Mouse (Mus musculus) yolk sac, embryonic 10.5 days (tissue): ENCODE data around the gene Lap3.

Source experiments
- DNase-seq: peaks from one replicate; pipeline ENCODE4 v3.0.0-alpha.2; 2017; ENCODE audit warnings: low spot score

Gene Lap3

DNA sequence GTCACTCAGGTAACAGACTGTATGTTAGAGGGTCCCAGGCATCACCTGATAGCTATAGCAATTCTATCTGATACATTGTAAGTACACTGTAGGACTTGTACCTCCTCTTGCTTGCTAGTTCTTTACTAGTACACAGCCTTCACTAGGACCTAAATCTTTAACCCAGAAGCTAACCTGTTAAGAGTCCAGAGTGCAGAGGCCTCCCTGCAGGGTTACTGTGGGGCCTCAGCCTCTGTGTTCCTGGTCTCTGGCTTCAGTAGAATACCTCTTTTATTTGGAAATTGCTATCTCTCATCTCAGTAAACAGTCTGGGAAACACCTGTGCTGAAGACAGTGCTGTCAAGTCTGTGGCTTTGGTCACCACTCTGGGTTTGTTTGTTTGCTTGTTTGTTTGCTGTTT is 2.9 kb downstream of the Lap3 start:
- DNase-seq, result no peak

DNA sequence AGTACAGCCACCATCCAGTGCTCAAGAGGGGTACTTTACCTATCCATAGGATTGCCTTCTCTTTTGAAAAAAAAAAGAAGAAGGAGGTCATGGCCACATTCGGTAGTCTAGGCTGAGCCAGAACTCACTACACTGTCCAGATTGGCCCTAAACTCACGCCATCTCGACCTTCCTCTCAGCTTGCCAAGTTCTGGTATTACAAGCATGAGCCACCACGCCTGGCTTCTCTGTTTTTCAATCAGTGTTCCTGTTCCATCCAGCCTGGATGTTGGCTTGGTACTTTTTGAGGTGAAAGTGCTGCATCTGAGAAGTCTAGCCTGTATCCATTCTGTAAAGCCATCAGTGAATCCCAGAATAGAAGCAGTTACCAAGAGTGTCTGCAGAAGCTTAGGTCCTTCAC is 3.3 kb downstream of the Lap3 start:
- DNase-seq, result no peak

- no peak for DNase-seq
Observed at GRCm38 (mm10) chr5:45496930-45497550, 3.9 kb downstream of the Lap3 start.

DNA sequence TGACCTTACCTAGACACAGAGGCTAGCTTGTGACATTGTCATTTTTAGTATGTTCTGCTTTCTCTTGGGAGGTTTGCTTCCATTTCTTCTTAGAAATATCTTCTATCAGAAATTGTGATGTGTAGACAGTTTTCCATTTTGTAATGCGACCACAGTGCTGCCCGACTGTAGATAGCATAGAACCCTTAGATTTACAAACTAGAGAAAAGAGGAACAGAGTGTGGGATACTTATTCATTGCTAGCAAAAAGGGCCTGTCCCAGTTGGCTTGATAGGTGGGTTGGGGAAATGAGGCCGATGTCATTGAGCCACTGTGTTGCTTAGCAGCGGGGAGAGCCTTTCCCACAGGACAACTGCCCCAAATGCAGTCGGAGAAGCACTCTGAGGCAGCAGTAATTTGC is 4.4 kb downstream of the Lap3 start:
- no peak for DNase-seq

- DNase-seq, result no peak
Observed at GRCm38 (mm10) chr5:45510071-45510470, 16.9 kb downstream of the Lap3 start.

DNA sequence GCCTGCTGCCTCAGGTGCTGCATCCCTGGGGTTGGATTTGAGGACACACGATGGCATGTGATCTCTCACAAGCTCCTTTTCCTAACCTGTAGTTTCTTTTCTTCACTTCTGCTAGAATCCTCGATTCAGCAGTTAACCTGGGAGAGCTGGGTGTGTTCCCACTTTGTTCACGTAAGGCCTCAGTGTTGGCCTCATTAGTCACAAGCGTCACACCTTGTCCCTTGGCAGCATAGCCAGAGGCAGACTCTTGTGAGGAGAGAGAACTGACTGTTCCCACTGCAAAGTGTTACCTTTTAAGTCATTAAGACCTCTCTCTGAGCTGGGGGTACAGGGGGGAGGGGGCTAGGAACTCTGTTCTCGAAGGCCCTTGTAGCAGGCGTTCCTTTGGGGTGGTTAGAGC is 19.7 kb downstream of the Lap3 start:
- no peak for DNase-seq

GRCm38 (mm10) chr5:45513511-45513910 is 20.3 kb downstream of the Lap3 start:
- no peak for DNase-seq

DNA sequence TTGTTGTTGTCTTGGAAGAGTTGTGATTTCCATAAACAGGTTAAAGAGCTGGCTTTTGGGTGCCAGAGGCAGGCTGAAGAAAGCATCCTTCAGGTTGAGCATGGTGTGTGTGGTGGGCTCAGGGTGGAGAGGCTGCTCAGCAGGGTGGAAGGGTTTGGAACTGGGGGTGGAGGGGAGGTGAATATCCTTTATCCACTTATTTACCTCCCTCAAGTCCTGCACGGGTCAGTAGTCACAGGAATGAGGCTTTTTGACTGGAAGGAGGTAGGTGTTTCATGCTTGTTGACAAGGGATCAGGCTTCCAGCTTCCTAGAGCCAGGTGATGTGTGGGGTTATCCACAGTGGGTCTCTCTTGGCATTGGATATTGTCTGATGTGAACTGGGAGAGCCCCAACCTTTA is 21.4 kb downstream of the Lap3 start:
- DNase-seq, result no peak

DNA sequence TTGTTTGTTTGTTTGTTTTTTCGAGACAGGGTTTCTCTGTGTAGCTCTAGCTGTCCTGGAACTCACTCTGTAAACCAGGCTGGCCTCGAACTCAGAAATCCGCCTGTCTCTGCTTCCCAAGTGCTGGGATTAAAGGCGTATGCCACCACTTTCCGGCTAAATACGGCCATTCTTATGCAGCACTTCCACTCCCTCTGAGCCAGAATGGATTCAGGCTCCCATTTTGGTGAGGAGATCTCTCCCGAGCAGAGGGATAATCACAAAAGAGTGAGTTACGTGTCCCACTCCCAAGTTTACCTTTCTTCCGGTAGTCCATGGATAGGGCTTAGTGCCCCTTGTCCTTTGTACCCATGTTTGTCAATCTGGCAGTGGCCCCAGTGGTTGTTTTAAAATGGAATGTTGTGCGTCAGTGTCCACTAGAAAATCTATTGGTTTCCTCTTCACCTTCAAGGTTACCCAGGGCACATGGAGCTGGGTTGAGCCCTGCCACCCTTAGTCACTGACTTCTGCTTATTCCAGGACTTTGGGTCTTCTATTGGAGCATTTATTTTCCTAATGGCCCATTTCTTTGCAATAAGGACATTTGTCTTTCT is 22.1 kb downstream of the Lap3 start:
- DNase-seq, result no peak

DNA sequence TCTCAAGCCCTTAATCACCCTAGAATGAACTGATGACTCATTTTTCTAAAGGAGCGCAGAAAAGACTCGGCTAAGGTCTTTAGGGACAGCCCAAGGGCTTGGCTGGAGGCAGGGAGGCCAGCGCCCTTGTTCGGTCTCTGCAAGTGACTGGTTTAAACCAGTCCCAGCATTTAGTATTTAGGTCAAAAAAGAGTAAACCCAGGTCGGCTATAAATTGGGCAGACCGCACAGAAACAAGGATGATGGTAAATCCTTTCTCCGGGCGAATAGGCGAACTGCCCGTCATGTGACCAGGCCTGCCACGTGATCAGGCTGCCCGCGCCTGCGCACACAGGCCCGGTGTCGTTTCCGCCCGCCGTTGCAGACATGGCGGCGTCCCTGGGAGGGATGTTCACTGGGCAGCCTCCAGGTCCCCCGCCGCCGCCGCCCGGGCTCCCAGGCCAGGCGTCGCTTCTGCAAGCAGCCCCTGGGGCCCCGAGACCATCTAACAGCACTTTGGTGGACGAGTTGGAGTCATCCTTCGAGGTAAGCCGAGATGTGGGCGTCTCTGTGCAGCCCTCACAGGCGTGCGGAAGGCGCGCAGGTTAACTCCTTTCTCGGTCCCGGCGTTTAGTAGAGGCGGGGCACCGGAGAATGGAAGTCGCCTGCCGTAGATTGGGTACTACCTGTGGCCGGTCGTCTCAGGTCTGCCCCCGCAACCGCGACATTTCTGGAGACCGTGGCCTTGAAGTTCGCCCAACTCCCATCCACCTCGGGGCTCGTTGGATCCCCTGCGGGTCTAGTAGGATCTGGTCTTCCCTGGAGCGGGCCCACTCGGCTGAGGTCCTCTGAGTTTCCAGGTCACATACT is 27.0 kb downstream of the Lap3 start, which contains the start of gene Med28:
Gene Med28 (plus strand): TSS at position 270 of the 849 bp plus-strand sequence.
- peak; percentile 90 for DNase-seq

- DNase-seq, result no peak
Observed at GRCm38 (mm10) chr5:45520809-45521110, 27.6 kb downstream of the Lap3 start.

- DNase-seq, result no peak
Observed at GRCm38 (mm10) chr5:45521601-45522000, 28.4 kb downstream of the Lap3 start.

GRCm38 (mm10) chr5:45525101-45525500 is 31.9 kb downstream of the Lap3 start:
- no peak for DNase-seq

GRCm38 (mm10) chr5:45526338-45526737 is 33.2 kb downstream of the Lap3 start:
- DNase-seq, result no peak

- peak; percentile 46 for DNase-seq
Observed at GRCm38 (mm10) chr5:45529696-45530095, 36.5 kb downstream of the Lap3 start.

- DNase-seq, result peak; percentile 76
Observed at GRCm38 (mm10) chr5:45534319-45535098, 41.3 kb downstream of the Lap3 start.

DNA sequence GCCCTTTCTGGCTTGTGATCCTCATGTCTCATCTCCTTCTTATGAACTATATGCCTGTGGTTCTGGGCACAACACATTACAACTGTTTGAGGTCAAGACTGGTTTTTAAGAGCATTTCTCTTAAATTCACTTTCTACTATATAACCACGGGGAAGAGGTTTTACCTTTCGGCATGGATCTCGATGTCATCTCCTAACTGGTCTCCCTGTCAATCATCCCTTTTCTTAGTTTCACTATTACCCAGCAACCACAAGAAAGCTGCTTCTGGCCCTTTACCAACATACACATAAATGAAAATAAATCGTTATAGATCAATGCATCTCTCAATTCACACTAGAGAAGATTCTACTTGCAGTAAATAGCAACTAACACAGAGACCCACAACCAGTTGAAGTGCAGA is 42.0 kb downstream of the Lap3 start:
- no peak for DNase-seq

DNA sequence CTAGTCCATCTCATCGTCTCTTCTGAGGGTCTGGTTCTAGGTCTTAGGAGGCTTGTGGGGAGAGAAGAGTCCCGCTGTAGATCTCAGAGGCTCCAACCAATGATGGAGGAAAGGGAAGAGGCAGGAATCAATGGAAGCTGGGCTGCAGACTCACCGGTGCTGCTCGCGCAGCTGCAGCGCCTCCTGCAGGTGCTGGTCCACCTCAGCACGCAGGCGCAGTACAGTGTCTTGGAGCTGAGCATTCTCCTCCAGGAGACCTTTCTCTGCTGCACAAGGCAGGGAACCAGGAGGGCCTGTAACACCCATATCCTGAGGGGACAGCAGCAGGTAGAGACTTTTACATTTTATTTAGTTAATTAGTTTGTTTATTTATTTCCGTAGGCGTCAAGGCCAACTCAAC is 46.3 kb downstream of the Lap3 start:
- DNase-seq, result no peak

DNA sequence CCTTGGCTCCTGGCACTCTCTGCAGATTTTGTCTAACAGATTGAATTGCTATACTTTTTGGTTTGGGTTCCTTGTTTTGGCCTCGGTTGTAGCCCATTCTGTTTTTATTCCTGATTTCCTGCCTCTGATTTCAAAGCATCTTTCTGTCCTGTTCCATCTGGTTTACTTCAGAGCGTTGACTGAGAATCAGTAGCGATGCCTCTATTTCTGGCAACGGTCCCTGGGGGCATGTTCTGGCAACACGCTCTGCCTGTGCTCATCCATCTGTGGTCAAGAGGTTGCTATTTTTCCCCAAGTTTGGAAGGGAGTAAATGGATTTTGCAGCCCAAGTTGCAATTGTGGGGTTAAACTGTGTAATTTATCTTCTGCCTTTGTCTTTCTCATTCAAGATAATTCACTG is 50.2 kb downstream of the Lap3 start:
- no peak for DNase-seq

DNA sequence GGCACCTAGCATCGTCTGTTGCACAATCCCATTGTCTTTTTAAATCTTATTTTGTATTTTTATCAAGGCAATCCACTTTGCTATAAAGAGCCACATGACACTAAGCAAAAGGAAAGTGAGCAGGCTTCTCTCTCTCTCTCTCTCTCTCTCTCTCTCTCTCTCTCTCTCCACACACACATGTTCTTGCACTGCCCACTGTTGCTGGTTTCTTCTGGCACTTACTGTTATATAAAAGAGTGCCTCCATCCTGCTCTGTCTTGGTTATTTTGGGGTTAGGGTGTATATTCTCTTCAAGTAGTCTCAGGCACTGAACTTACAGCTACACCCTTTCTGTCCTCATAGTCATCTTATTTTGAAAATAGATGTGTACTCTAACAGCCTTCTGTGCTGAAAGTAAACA is 56.4 kb downstream of the Lap3 start:
- DNase-seq, result no peak
